Mouse (Mus musculus) ES-E14 (cell line): ENCODE measurements at regions not wholly inside any gene's neighbourhood (a gene's known extent, or its start where the extent isn't known, plus 50 kb on each side); places are given as distances from the start of the nearest gene placed in this dataset.

Experiments used
- MAFK ChIP-seq: IDR thresholded peaks from 2 replicates; pipeline ENCODE4 v1.6.1; 2014; ENCODE audit warnings: mild to moderate bottlenecking, low read depth, low read length, inconsistent platforms; ENCODE audit not compliant: insufficient read depth
- ZNF384 ChIP-seq: IDR thresholded peaks from 2 replicates; pipeline ENCODE4 v1.6.1; 2012; ENCODE audit warnings: low read depth, low read length, inconsistent platforms

DNA sequence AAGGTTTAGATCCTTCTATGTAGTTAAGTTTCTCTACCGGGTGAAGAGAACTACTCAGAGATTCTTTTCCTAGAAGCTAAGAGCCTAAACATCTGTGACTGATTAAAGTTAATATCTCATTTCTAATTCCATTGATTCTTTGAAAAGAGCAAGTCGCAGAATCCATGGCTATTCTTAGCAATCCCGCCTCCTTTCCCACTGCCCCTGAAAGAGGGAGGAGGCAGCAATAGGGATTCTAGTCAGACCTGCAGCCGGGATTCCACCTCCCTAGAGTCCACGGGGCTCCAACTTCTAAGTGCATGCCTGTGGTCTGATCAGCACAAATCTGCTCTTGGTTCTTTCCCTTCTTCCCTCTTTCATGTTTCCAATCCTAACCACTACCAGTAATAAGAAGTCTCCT is 93.7 kb upstream of the Wars2 start:
- TF ChIP-seq ZNF384 (no peak), MAFK (no peak)
